Mouse (Mus musculus): Measurements from ENCODE around the gene Rsph3b. TPM values are rescaled to one million over a fixed set of nuclear protein-coding genes. Genes with fewer than 3 reads are reported as not detected.
"Not testable (repeated sequence)": the region's sequence is repeated elsewhere in the genome, so short reads cannot be mapped to it uniquely, and the experiment has no call there.

Rsph3b gene
- polyA plus RNA-seq, 2 experiments from 2014 or later, result 26.1 to 31.4 TPM

DNA sequence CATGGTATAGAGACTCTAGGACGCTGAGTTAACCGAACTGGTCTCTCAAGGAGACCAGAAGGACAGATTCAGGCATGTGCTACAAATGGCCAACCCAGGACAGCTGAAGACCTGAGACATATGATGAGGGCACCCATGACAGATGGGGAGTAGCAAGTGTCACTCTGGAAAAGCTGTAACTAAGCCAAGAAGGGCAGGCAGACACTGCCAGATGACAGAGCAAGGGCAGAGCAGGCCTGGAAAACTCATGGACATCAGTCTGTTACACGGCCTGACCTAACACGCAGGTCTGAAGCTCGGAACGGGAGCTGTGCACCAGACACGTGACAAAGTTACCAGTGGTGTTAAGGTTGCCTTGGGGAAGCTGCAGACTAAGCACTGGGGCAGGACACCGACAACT lies 10.4 kb upstream of the Rsph3b start:
- not testable (repeated sequence) for ATAC-seq

GRCm38 (mm10) chr17:6948769-6949228 lies 317 bp upstream of the Rsph3b start:
- ATAC-seq, result peak; percentile 19

- ATAC-seq, result peak; percentile 1
Observed at GRCm38 (mm10) chr17:6947637-6947983, 872 bp downstream of the Rsph3b start.

- not testable (repeated sequence) for ATAC-seq
Observed at GRCm38 (mm10) chr17:6942560-6942959, 5.9 kb downstream of the Rsph3b start.

DNA sequence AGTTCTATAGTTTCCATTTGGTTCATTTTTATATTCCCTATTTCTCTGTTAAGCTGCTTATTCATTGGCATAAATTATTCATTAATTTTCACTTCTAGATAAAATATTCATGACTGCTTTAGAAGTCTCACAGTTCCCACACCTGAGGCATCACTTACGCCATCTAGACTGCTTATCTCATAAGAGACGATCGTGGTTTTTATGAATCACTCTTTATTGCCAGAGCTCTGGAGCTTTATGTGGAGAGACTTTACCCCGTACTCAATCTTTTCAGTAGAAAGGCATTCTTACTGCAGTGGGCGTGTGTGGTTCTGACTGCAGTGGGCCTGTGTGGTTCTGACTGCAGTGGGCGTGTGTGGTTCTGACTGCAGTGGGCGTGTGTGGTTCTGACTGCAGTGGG lies 16.9 kb downstream of the Rsph3b start:
- not testable (repeated sequence) for ATAC-seq

DNA sequence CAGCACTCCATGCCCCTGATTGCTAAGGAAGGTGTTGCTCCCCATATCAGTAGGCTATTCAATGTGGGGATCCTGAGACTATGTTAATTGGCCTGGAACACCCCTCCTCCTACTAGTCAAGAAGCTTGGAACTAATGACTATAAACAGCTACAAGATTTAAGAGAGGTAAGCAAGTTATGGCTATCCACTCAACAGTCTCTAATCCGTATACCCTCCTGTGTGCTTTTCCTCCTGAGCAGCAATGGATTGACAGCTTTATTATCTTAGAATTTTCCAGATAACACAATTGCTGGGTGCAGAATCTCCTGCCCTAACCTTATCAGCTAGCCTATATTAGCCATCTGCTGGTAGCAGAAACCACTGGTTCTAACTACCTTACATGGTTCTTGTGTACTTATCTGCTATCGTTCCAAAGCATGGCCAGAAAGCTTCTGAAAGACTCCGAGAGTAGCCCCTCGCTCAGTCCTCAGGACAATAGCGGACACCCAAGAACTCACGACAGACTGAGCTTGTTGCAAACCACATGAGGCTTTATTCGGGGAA lies 28.1 kb downstream of the Rsph3b start:
- not testable (repeated sequence) for ATAC-seq

- ATAC-seq, result not testable (repeated sequence)
Observed at GRCm38 (mm10) chr17:6919388-6919787, 29.1 kb downstream of the Rsph3b start.

DNA sequence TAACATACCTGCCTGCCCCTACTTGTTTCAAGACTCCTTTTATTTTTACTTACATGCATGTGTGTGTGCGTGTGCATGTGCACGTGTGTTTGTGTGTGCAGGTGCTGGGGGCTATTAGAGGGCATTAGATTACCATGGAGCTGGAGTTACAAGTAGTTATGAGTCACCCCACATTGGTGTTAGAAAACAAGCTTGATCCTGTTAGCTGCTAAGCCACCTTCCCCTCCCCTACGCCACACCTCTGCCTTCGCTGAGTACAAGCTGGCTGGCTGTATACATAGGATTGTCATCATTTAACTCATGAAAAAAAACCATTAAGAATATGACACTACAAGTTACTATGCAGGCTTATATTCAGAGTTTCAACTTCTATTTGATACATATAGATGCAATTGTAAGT lies 33.2 kb downstream of the Rsph3b start:
- ATAC-seq, result not testable (repeated sequence)

- not testable (repeated sequence) for ATAC-seq
Observed at GRCm38 (mm10) chr17:6914066-6914465, 34.4 kb downstream of the Rsph3b start.

GRCm38 (mm10) chr17:6900361-6900760 lies 48.1 kb downstream of the Rsph3b start:
- peak; percentile 54 for ATAC-seq

- ATAC-seq, result not testable (repeated sequence)
Observed at GRCm38 (mm10) chr17:6897996-6898562, 50.4 kb downstream of the Rsph3b start.

GRCm38 (mm10) chr17:6896756-6897155 lies 51.7 kb downstream of the Rsph3b start:
- ATAC-seq, result no peak

DNA sequence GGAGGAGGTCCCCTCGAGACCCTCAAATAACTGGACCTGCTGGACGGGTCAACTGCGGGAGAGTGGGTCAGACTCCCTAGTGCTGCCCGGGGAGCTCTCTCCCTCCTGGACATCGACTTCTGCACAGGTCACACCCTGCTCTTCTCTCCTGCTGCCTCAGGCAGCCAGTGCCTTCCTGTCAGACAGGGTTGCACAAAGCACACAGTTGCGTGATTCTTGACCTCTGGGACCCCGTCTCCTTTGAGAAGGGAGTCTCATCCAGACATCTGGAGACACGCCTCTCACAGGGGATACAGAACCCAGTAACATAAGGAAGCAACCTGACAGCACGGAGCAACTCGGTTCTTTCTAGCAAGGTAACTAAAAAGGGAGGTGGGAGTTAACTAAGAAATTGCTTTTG lies 55.1 kb downstream of the Rsph3b start:
- ATAC-seq, result no peak

DNA sequence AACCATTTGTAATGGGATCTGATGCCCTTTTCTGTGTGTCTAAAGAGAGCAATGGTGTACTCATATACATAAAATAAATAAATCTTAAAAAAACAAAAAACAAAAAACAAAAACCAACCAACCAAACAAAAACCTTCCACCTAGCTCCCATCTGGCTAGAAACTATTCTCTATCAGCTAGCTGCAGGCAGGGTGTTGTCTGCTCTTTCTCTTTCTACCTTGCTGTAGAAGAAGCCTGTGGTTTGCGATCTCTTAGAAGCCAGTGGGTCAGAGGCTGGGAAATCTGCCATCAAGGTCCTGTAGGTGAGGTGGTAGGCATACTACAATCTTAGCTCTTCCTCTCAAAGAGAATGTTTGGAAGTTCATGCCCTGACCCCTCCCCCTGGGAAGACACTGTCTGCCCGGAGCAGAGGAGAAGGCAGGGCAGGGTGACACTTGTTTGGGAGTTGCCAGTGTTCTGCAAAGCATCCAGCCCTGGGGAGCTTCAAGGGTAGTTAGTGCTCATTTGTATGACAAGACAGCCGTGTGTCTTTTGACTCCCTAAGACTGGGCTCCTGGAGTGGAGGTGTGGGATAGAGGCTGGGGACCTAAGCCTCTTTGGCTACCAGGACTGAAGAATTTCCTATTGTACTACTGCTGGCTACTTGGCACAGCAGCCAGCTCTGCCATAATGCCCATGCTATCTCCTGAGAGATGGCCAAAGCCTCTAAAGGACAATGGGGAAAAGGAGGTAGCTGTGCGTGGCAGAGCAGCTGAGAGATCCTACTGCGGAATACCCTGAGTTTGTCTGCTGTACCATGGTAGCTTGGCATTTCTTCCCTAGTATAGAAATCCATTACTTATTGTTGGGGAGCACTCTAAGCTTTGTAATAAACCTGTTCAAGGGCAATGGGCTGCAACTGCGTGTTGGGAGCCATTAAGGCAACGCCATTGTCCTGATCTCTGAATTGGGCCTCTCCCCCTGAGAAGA lies 56.2 kb downstream of the Rsph3b start:
- ATAC-seq, result no peak

DNA sequence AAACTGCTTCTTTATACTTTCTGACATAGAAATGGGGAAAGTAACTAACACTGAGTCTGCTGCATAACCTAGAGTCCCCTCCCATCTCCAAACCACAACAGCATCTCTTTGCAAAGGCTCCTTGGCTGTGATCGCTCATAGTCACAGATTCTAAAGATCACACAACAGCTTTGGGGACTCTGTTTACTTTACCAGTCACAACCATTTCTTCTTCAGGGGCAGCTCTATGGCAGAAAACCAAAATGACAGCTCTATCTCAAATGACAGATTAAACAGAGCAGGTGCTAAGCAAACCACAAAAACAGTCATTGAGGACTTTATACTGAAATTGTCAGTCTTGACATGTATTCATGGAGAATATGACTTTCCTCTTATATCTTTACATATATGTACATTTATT lies 62.0 kb downstream of the Rsph3b start:
- ATAC-seq, result no peak

- ATAC-seq, result no peak
Observed at GRCm38 (mm10) chr17:6884531-6884930, 64.0 kb downstream of the Rsph3b start.

- ATAC-seq, result no peak
Observed at GRCm38 (mm10) chr17:6881306-6881705, 67.2 kb downstream of the Rsph3b start.

DNA sequence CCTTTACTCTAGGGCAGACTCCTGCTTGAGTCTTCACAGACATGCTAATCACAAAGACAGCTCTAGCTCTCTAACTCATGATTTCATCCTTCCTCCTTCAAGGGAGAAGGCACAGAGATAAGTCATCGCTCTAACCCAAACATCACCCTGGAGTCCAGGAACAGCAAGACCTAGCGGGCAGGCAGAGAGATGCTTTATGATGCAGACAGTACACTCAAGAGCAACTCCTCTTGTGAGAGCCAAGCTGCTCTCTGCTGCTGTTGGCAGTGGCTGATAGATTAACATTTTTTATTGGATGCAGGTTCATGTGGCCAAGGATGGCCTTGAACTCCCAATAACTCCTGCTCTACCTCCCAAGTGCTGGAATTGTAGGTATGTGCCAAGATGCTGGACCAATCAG lies 77.1 kb downstream of the Rsph3b start:
- no peak for ATAC-seq

- ATAC-seq, result no peak
Observed at GRCm38 (mm10) chr17:6868810-6869209, 79.7 kb downstream of the Rsph3b start.

DNA sequence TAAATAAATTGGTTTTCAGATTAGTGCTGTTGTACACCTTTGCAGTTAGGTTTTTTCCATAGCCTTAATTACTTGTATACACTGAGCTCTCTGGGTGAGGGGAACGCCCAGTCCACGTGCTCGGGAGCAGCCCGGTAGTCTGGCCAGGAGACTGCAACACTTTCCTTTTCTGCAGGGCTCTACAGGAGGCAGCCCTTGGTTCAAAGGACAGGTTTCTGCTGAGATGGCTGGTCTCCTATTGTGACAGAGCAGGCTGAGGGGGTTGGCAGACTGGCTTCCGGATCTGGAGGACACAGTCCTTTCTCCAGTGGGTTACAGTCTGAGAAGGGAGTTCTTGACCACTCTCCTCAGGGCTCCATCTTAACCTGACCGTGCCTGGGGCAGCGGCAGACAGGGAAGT lies 80.7 kb downstream of the Rsph3b start:
- no peak for ATAC-seq

DNA sequence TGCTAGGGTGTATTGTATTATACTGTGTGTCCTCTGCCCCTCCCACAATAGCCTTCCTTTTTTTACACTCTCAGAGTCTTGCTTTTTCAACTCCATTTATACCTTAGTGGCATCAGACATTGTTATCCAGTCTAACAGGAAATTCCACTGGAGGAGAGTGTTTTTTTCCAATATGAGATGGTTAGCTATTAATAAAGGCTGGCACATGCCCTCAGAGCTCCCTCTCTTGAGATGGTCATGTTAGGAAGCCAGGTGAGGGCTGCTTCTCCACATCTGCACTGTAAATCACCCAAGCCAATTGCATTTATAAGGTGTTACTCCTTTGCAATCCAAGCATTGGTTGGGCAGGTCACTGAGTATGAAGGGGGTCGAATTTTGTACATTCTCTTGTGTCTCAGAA lies 81.9 kb downstream of the Rsph3b start:
- ATAC-seq, result no peak

DNA sequence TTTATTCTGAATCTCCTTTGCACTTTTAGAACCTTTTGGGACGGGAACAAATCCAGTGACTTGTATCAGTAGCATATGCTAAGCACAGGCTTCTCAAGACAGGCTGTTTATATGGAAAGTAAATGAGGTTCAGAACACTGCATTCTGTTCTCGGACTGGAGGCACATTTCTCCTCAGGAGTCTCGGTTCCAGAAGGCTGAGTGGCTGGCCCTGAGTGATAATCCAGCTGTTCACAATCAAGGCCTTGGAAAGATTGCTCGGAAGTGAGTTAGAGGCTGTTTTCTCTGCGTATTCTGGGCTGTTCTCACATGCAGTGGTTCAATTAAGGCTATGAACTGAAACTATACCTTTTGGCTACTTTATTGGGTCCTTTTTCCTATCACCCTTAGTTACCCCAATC lies 82.9 kb downstream of the Rsph3b start:
- ATAC-seq, result no peak

DNA sequence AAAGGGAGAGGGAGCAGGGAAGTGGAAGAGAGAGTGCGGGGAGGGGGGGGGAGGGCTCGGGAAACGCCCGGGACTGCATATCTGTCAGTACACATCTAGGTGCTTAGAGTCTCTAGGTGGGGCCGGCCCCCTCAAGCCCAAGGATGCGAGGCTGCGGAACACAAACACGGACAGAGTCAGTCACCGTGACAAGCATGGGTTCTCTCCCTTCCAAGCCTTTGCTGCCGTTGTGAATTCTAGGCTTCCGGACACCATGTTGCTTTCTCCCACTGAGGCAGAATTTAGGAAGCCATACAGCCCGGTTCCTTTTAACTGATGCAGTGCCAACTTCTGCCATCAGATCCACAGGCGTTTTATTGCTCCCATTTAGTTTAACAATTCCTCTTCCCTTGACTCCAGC lies 83.6 kb downstream of the Rsph3b start:
- no peak for ATAC-seq

DNA sequence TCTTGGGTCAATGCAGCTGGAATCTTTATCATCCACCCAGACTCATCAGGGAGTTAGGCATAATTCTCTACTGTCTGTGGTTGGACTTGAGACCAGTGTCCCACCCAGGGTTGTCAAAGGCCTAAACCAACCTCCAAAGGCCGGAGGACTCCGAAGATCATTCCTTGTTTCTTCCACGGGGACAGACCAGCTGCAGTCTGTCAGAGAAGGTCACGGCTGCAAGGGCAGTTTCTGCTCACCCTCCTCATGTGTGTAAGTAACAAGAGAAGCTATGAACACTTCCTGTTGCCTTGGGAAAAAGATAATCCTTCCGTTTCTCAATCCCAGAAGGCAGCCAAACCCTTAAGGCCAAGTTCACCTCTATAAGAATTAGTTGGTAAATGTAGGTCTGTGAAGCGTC lies 85.0 kb downstream of the Rsph3b start:
- ATAC-seq, result no peak

All from activated CD4-positive, CD25-positive, alpha-beta regulatory T cell, adult 4 months (primary cell).